Mouse (Mus musculus): Measurements from ENCODE around the gene Cbl.

- TF ChIP-seq POLR2A (IDR thresholded peaks at IDR 0.05; ENCODE audit: low read depth, low read length) (no peak), CTCF (conservative IDR thresholded peaks at IDR 0.05; ENCODE audit: insufficient read depth, insufficient read length, low read depth, low read length) (no peak)
These were observed 904 bp upstream of the Cbl start for GRCm38 (mm10) chr9:44234479-44235427.
